Mouse (Mus musculus): ENCODE measurements at regions not wholly inside any gene's neighbourhood (a gene's known extent, or its start where the extent isn't known, plus 50 kb on each side); places are given as distances from the start of the nearest gene placed in this dataset.

GRCm38 (mm10) chr2:96063571-96063970, 254.4 kb upstream of the Lrrc4c start:
- no peak for DNase-seq

- peak; percentile 70 for DNase-seq
Observed at GRCm38 (mm10) chr2:96108451-96108850, 209.5 kb upstream of the Lrrc4c start.

DNA sequence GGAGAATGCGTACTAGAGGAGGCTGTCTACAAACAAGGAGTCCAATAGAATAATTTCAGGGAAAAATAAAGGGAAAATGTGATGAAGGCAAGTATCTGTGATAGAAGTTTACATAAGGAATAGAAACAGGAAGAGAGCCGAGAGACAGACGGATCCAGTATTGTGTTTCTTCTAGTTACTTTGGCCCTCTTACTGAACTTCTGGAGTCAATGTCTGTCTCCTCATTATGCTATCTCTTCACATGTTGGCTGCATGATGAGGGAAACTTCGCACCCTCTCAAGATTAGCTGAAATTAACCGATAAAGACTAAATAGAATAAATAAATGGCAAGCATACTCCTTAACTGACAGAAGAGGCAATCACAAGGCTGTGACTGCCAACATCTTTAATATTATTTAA, 197.9 kb upstream of the Lrrc4c start:
- DNase-seq, result no peak

- no peak for DNase-seq
Observed at GRCm38 (mm10) chr2:96138570-96138969, 179.4 kb upstream of the Lrrc4c start.

- no peak for DNase-seq
Observed at GRCm38 (mm10) chr2:96155295-96155694, 162.7 kb upstream of the Lrrc4c start.

DNA sequence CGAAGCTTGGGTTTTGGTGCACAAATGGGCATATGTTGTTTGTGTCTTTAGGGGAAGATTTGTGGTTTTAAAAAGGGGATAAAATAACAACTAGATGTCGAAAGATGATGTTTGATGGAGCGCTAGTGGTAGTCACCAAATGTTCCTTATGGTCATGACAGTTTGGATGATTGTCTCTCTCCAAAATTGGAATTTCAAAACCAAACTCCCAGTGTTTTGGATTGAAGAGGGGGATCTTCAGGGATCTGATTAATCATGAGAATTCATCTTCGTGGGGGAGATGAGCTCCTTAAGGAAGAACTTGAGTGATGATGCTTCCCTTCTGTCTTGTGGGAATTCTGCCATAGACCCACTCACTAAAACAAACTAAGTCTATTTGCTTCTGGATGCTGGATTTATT, 151.3 kb upstream of the Lrrc4c start:
- no peak for DNase-seq

Data from kidney, adult 9 months (tissue).